Mouse (Mus musculus): Measurements from ENCODE around the gene Oxsr1.

GRCm38 (mm10) chr9:119268120-119268519 lies 54.1 kb downstream of the Oxsr1 start:
- TF ChIP-seq CTCF (conservative IDR thresholded peaks at IDR 0.05; ENCODE audit: insufficient read depth, insufficient read length, low read depth, low read length) (no peak), POLR2A (IDR thresholded peaks at IDR 0.05; ENCODE audit: low read depth, low read length) (no peak)
